Mouse (Mus musculus) c-Kit-negative CD71-positive TER-119-positive erythroid progenitor cells, embryonic 14.5 days (primary cell): ENCODE results near the gene Phf5a.

Experiments used
- DNase-seq: peaks from one replicate; pipeline ENCODE4 v3.0.0-alpha.2; 2013; ENCODE audit warnings: low read depth, low spot score

Gene Phf5a

GRCm38 (mm10) chr15:81828426-81829207 lies 43.1 kb downstream of the Phf5a start:
- DNase-seq, result no peak

- DNase-seq, result no peak
Measured at GRCm38 (mm10) chr15:81824832-81825231, 46.9 kb downstream of the Phf5a start.

DNA sequence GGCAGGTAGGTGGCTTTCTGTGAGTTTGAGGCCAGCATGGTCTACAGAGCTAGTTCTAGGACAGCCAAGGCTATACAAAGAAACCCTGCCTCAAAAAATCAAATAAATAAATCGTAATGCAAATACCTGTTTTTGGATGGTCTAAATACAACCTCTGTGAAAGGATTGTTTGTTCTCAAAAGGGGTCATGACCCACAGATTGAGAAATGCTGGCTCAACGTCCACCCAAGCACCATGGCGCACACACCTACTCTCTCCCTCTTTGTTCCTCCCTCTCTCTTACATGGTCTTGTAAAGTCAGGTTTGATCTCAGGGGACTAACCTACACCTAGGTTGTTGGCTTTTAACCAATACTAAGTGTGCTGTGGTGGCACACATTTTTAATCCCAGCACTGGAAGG lies 49.1 kb downstream of the Phf5a start:
- no peak for DNase-seq

GRCm38 (mm10) chr15:81818404-81818803 lies 53.3 kb downstream of the Phf5a start:
- DNase-seq, result no peak

GRCm38 (mm10) chr15:81814716-81815370 lies 56.9 kb downstream of the Phf5a start:
- no peak for DNase-seq
